Mouse (Mus musculus) bone marrow, adult 2 months (tissue): ENCODE results near the gene Fam71a. TPM values are rescaled to one million over a fixed set of nuclear protein-coding genes. Genes with fewer than 3 reads are reported as not detected.

Source experiments
- H3K27ac ChIP-seq: fragments of 200-500 bp; 2 replicates; pipeline ENCODE4 v1.5.1; 2012; ENCODE audit warnings: low read depth, mild to moderate bottlenecking, control low read depth, inconsistent platforms, low read length; ENCODE audit not compliant: control insufficient read depth, poor library complexity, insufficient read depth
- H3K4me1 ChIP-seq: fragments of 200-500 bp; 2 replicates; pipeline ENCODE4 v1.6.1; 2011; ENCODE audit warnings: low read length; ENCODE audit not compliant: control insufficient read depth, insufficient read depth
- H3K4me3 ChIP-seq: fragments of 200-500 bp; replicated peaks from 2 replicates; pipeline ENCODE3; 2011; ENCODE audit warnings: mild to moderate bottlenecking, low read depth, low read length, control low read depth; ENCODE audit not compliant: control insufficient read depth
- CTCF ChIP-seq: fragments of 200-500 bp; IDR thresholded peaks from 2 replicates; pipeline ENCODE4 v1.5.1; 2011; ENCODE audit warnings: low read length, control low read depth; ENCODE audit not compliant: control insufficient read depth, insufficient read depth
- POLR2A ChIP-seq: fragments of 200-500 bp; IDR thresholded peaks from 2 replicates; pipeline ENCODE4 v1.6.1; 2011; ENCODE audit warnings: low read depth, mild to moderate bottlenecking, control low read depth, low read length, borderline replicate concordance; ENCODE audit not compliant: control insufficient read depth
- WGBS: fragments of 180-500 bp; shearing (Covaris S2); methylation state at CpG from one replicate; pipeline ENCODE4 v1.1.7; 2018; 5-methylcytosine and 5-hydroxymethylcytosine counted together
- polyA plus RNA-seq: library from polyadenylated mRNA; stranded (reverse); fragments of >200 nt; gene quantifications from 2 replicates; pipeline ENCODE4 v1.2.4, GENCODE M21; 2011; ENCODE audit warnings: low replicate concordance; ENCODE audit not compliant: missing spikeins, insufficient read depth, insufficient read length

Fam71a gene
- polyA plus RNA-seq, 1 experiment, result not detected

- H3K27ac ChIP-seq, result no peak overlapping the region
- no peak for TF ChIP-seq CTCF
- no peak for TF ChIP-seq POLR2A
- WGBS, result 31% methylated on average over 2 of the region's 2 CpGs
- no peak overlapping the region for H3K4me3 ChIP-seq
- peaks cover 7% of the 10 kb centered on the region for H3K4me1 ChIP-seq
Measured at GRCm38 (mm10) chr1:191123696-191124095, 40.9 kb downstream of the Fam71a start.

- 34% methylated on average over 3 of the region's 3 CpGs for WGBS
- no peak for TF ChIP-seq POLR2A
- no peak for TF ChIP-seq CTCF
- Histone ChIP-seq H3K4me1 (peaks cover 7% of the 10 kb centered on the region), H3K4me3 (no peak overlapping the region), H3K27ac (no peak overlapping the region)
Measured at GRCm38 (mm10) chr1:191122744-191123143, 41.9 kb downstream of the Fam71a start.

GRCm38 (mm10) chr1:191115514-191116238 lies 48.9 kb downstream of the Fam71a start:
- peak overlapping the region; percentile 13; the same call in 1 of the 2 replicates for H3K27ac ChIP-seq
- TF ChIP-seq POLR2A (no peak), CTCF (no peak)
- peaks cover 7% of the 10 kb centered on the region; the same call in 1 of the 2 replicates for H3K4me1 ChIP-seq
- WGBS, result 76% methylated on average over 11 of the region's 11 CpGs
- H3K4me3 ChIP-seq, result no peak overlapping the region

- 38% methylated on average over 7 of the region's 7 CpGs for WGBS
- 0 out of 2 replicates have a peak overlapping the region, but pooled peaks have one; percentile 1 for H3K27ac ChIP-seq
- no peak overlapping the region for H3K4me3 ChIP-seq
- peaks cover 7% of the 10 kb centered on the region; the same call in 1 of the 2 replicates for H3K4me1 ChIP-seq
- TF ChIP-seq POLR2A (no peak), CTCF (no peak)
Measured at GRCm38 (mm10) chr1:191114868-191115267, 49.7 kb downstream of the Fam71a start.

Other genes starting within 250 kb of the Fam71a start
- 14.3 and 28.3 TPM in 2 replicates for gene Angel2, start 239.7 kb downstream of the Fam71a start, polyA plus RNA-seq
- not detected in 2 replicates for gene Vash2, start 185.5 kb downstream of the Fam71a start, polyA plus RNA-seq
- 5.2 and 5.7 TPM in 2 replicates for gene Flvcr1, start 138.7 kb downstream of the Fam71a start, polyA plus RNA-seq
- gene Spata45, start 128.2 kb downstream of the Fam71a start, polyA plus RNA-seq, result not detected in 2 replicates
- gene Tatdn3, start 101.9 kb downstream of the Fam71a start, polyA plus RNA-seq, result 11.1 and 29.6 TPM in 2 replicates
- gene Nsl1, start 101.8 kb downstream of the Fam71a start, polyA plus RNA-seq, result 5.5 and 10.6 TPM in 2 replicates
- gene Batf3, start 67.0 kb downstream of the Fam71a start, polyA plus RNA-seq, result 2.9 and 3.8 TPM in 2 replicates
- 8.4 TPM in 1 of 2 replicates, not detected in the other for gene Atf3, start 53.2 kb upstream of the Fam71a start, polyA plus RNA-seq
- gene Nenf, start 153.4 kb upstream of the Fam71a start, polyA plus RNA-seq, result 59.5 and 79.3 TPM in 2 replicates
- gene Tmem206, start 161.1 kb upstream of the Fam71a start, polyA plus RNA-seq, result 4.9 and 8.3 TPM in 2 replicates
- gene Ppp2r5a, start 238.5 kb upstream of the Fam71a start, polyA plus RNA-seq, result 71.0 and 96.6 TPM in 2 replicates